Mouse (Mus musculus) midbrain, postnatal 0 days (tissue): ENCODE data around the gene Dyrk4. TPM values are rescaled to one million over a fixed set of nuclear protein-coding genes. Genes with fewer than 3 reads are reported as not detected.
A peak's percentile ranks its signal among the peaks of the same experiment; 100 is the strongest.

Experiments used
- ATAC-seq: fragments of 200-750 bp; cut with Nextera tagmentation; 2 replicates; pipeline ENCODE4 v1.8.0; 2017; ENCODE audit warnings: moderate number of reproducible peaks, mild to moderate bottlenecking, moderate TSS enrichment, moderate library complexity; ENCODE audit not compliant: low FRiP score
- DNase-seq: peaks from one replicate; pipeline ENCODE4 v3.0.0-alpha.2; 2015; ENCODE audit warnings: low spot score
- H3K27ac ChIP-seq: fragments of 300-500 bp; sonication (generic); 2 replicates; pipeline ENCODE4 v1.5.1; 2014; ENCODE audit warnings: low read depth, mild to moderate bottlenecking, low read length, mixed read lengths
- H3K27me3 ChIP-seq: fragments of 300-500 bp; sonication (generic); 2 replicates; pipeline ENCODE4 v1.6.1; 2014; ENCODE audit warnings: low read length, control low read depth, mixed read lengths; ENCODE audit not compliant: insufficient read depth
- H3K36me3 ChIP-seq: fragments of 300-500 bp; sonication (generic); 2 replicates; pipeline ENCODE4 v1.6.1; 2014; ENCODE audit warnings: low read length, control low read depth, mixed read lengths; ENCODE audit not compliant: insufficient read depth
- H3K4me1 ChIP-seq: fragments of 300-500 bp; sonication (generic); 2 replicates; pipeline ENCODE4 v1.6.1; 2014; ENCODE audit warnings: mild to moderate bottlenecking, control low read depth, antibody characterized with exemption, low read length, mixed read lengths; ENCODE audit not compliant: insufficient read depth
- H3K4me2 ChIP-seq: fragments of 300-500 bp; sonication (generic); 2 replicates; pipeline ENCODE4 v1.6.1; 2014; ENCODE audit warnings: low read depth, mild to moderate bottlenecking, low read length, mixed read lengths; ENCODE audit not compliant: poor library complexity, severe bottlenecking
- H3K4me3 ChIP-seq: fragments of 300-500 bp; sonication (generic); 2 replicates; pipeline ENCODE4 v1.5.1; 2014; ENCODE audit warnings: low read depth, mild to moderate bottlenecking, low read length, moderate library complexity
- H3K9ac ChIP-seq: fragments of 300-500 bp; sonication (generic); replicated peaks from 2 replicates; pipeline ENCODE4 v1.6.1; 2014; ENCODE audit warnings: mild to moderate bottlenecking, low read length, moderate library complexity, mixed read lengths; ENCODE audit not compliant: poor library complexity, severe bottlenecking
- H3K9me3 ChIP-seq: fragments of 300-500 bp; sonication (generic); 2 replicates; pipeline ENCODE4 v1.6.1; 2016; ENCODE audit warnings: low read length, control low read depth
- CTCF ChIP-seq: IDR thresholded peaks from 2 replicates; pipeline ENCODE4 v1.5.1; 2016; ENCODE audit warnings: antibody characterized with exemption, mild to moderate bottlenecking
- WGBS: fragments of 180-500 bp; shearing (Covaris S2); extraction: QIAGEN DNeasy Blood & Tissue Kit; methylation state at CpG from one replicate; pipeline ENCODE4 v1.1.7; 2014; 5-methylcytosine and 5-hydroxymethylcytosine counted together
- polyA plus RNA-seq: library from polyadenylated mRNA; unstranded; fragments of >200 nt; fragmentation: Nextera tagmentation; extraction: Ambion mirVana; gene quantifications from 2 replicates; pipeline ENCODE4 v1.2.1, GENCODE M21; 2015
- total RNA-seq: library from RNA; depleted of rRNA; stranded (reverse); fragments of >200 nt; gene quantifications from 2 replicates; pipeline ENCODE4 v1.2.3, GENCODE M21; 2014

Gene Dyrk4
- total and polyA plus RNA-seq, 2 experiments from 2014 or later: 0.12 TPM; not detected in 1

DNA sequence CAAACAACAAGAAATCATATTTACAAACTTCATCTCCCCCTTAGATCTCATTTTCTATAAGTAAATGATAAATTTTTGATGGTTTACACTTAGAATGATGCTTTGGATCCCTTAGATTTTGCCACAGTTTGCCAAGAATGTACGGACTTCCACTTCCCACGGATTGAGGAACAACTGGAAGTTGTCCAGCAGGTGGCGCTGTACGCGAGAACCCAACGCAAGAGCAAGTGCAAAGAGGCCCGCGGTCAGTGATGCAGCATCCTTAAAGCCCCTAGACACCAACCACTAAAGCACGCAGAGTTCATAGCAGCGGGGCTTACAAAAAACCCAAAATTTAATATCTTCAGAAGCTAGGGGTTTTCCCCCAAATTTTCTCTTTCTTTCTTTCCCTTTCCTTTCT, 34.1 kb upstream of the Dyrk4 start:
- Histone ChIP-seq H3K36me3 (peaks cover 38% of the 10 kb centered on the region), H3K27me3 (no peaks in the 10 kb centered on the region), H3K27ac (no peak overlapping the region), H3K9me3 (no peaks in the 10 kb centered on the region), H3K9ac (no peak overlapping the region), H3K4me1 (no peaks in the 10 kb centered on the region), H3K4me3 (no peak overlapping the region), H3K4me2 (no peak overlapping the region)
- peak; percentile 89 for DNase-seq
- 6% methylated on average over 10 of the region's 10 CpGs for WGBS
- no peak for ATAC-seq
- peak; percentile 91 for TF ChIP-seq CTCF

DNA sequence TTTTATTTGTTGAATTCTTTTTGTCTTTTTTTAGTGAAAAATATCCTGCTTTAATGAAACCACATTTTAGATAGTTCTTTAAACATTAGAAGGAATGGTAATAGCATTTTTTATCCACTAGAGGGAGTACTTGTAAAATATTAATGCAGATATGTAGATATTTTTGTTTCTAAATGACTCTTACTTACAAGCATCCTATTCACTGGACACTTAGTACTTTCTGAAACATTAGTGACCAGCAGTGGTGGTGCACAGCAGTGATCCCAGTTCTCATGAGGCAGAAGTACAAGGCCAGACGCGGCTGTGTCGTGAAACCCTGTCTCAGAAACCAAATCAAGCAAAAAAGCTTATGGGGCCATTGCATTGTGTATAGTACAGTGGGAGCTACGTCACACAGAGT, 26.7 kb upstream of the Dyrk4 start:
- 85% methylated on average over 4 of the region's 4 CpGs for WGBS
- H3K9me3 ChIP-seq: no peaks in the 10 kb centered on the region
- no peaks in the 10 kb centered on the region for H3K4me1 ChIP-seq
- no peak overlapping the region for H3K27ac ChIP-seq
- no peaks in the 10 kb centered on the region for H3K27me3 ChIP-seq
- DNase-seq: peak; percentile 23
- no peak overlapping the region for H3K4me2 ChIP-seq
- peaks cover 53% of the 10 kb centered on the region for H3K36me3 ChIP-seq
- no peak for ATAC-seq
- H3K9ac ChIP-seq: no peak overlapping the region
- H3K4me3 ChIP-seq: no peak overlapping the region
- peak; percentile 71 for TF ChIP-seq CTCF

DNA sequence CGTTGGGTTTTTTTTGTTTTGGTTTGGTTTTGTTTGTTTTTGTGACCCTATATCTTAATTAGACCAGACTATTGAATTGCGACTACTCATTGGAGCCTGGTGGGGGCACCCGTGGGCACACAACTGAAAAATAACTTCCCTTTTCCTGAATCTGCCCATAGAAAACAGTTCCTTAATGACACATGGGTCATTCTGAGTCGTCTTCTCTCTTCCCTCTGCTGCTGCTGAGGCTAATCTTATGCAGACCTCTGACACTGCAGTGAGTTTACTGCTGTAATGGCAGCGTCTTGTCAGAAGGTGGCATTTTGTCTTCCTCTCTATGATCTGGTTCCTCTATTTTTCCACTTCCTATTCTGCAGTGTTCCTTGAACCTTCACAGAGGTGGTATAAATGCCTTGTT, 18.8 kb upstream of the Dyrk4 start:
- TF ChIP-seq CTCF: peak; percentile 71; the same call in 1 of the 2 replicates
- H3K9ac ChIP-seq: peak overlapping the region; percentile 55; the same call in 1 of the 2 replicates
- DNase-seq (peak; percentile 50), ATAC-seq (peak; percentile 21; the same call in 1 of the 2 replicates)
- peaks cover 8% of the 10 kb centered on the region; the same call in 1 of the 2 replicates for H3K4me1 ChIP-seq
- H3K27me3 ChIP-seq: no peaks in the 10 kb centered on the region
- peak overlapping the region; percentile 26 for H3K27ac ChIP-seq
- 5% methylated on average over 5 of the region's 5 CpGs for WGBS
- peak overlapping the region; percentile 48 for H3K4me3 ChIP-seq
- H3K9me3 ChIP-seq: no peaks in the 10 kb centered on the region
- H3K4me2 ChIP-seq: peak overlapping the region; percentile 52
- H3K36me3 ChIP-seq: peaks cover 24% of the 10 kb centered on the region

DNA sequence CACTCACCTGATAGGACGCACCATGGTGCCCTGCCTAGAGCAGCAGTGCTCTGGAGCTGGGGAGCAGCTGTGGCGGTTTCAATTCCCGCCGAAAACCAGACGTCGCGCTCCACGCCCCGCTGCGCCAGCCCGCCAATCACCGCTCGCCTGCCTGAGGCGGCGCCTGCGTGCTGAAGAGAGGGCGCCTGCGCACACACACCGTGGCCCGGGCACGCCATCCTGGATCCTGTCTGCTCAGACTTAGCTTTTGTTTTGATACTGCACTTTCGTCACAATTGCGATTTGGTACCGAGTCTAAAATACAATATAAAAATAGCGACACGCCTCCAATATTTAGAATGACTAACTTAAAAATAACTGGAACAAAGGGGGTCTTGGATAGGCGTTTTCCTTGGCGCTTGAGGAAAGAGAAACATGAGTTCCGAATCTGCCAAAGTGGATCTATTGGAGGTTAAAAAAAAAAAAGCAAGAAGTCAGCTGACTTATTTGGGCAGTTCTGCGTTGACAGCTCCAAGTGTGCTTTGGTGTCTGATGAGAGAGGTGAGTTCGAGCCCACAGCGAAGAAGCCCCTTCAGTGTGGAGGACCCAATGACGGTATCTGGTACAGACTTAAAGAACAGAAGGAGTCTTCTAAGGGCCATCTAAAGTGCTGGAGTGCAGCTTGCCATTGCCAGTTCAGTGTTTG, 18.0 kb upstream of the Dyrk4 start, which contains the start of the genes Rad51ap1 and D6Wsu163e:
Gene Rad51ap1, minus strand, starts transcription at position 101 of the 685 bp plus-strand sequence.
Gene D6Wsu163e, plus strand, starts transcription at position 476 of the 685 bp plus-strand sequence.
- Histone ChIP-seq H3K9ac (peak within 1 kb of the TSS; percentile 55), H3K4me1 (peaks cover 8% of the 10 kb centered on the region; the same call in 1 of the 2 replicates), H3K27ac (peak within 1 kb of the TSS; percentile 26), H3K36me3 (peaks cover 15% of the 10 kb centered on the region), H3K4me2 (peak within 1 kb of the TSS; percentile 95), H3K4me3 (peak within 1 kb of the TSS; percentile 48), H3K27me3 (no peaks in the 10 kb centered on the region), H3K9me3 (no peaks in the 10 kb centered on the region)
- TF ChIP-seq CTCF: peak; percentile 9; the same call in 1 of the 2 replicates
- peak; percentile 98 for DNase-seq
- under 1% methylated on average over 33 of the region's 33 CpGs for WGBS
- ATAC-seq: peak; percentile 98

GRCm38 (mm10) chr6:126938853-126939486, 17.3 kb upstream of the Dyrk4 start:
- Histone ChIP-seq H3K36me3 (peaks cover 10% of the 10 kb centered on the region; the same call in 1 of the 2 replicates), H3K9ac (peak overlapping the region; percentile 44), H3K9me3 (no peaks in the 10 kb centered on the region), H3K4me3 (peak overlapping the region; percentile 48), H3K27ac (no peak overlapping the region), H3K4me2 (peak overlapping the region; percentile 95), H3K4me1 (peaks cover 8% of the 10 kb centered on the region; the same call in 1 of the 2 replicates), H3K27me3 (no peaks in the 10 kb centered on the region)
- no peak; the same call in 1 of the 2 replicates for TF ChIP-seq CTCF
- DNase-seq (no peak), ATAC-seq (no peak)
- under 1% methylated on average over 30 of the region's 31 CpGs for WGBS
